ENCODE assay signal across 24 mouse cellular contexts in genomic region chr2:36159336-36159735, GRCm38 (mm10). TPM values are rescaled to one million over a fixed set of nuclear protein-coding genes. Genes with fewer than 3 reads are reported as not detected.
DNase-seq lines count a peak whose midpoint lies in the region; ATAC-seq lines count a peak whose summit lies in the region.
"Had no signal": no experiment of that assay in that cellular context is flagged by ENCODE, and none has a peak within 500 bp of the region (broad histone marks: within the 10 kb centered on the region; RNA-seq: fewer than 3 reads in every experiment).

No protein-coding gene starts in this region.

- no peak overlapping the region for H3K27ac ChIP-seq in embryonic facial prominence, embryonic 11.5 days (replicated peaks; ENCODE audit: low read depth, low read length)
- no peak overlapping the region; the same call in 1 of the 2 replicates for H3K27ac ChIP-seq in embryonic facial prominence, embryonic 10.5 days (replicated peaks)
- H3K27ac ChIP-seq in embryonic facial prominence, embryonic 13.5 days = peak overlapping the region; percentile 28; the same call in 1 of the 2 replicates
- H3K27ac ChIP-seq: forebrain, embryonic 13.5 days; forebrain, embryonic 15.5 days had no signal

- ATAC-seq in embryonic facial prominence, embryonic 11.5 days (replicated peaks; ENCODE audit: insufficient number of reproducible peaks, low FRiP score, low TSS enrichment, low read depth) = no peak; the same call in 1 of the 2 replicates
- no peak for ATAC-seq in embryonic facial prominence, embryonic 13.5 days (ENCODE audit: insufficient number of reproducible peaks, insufficient read depth, low FRiP score, low TSS enrichment, low read depth)
- no peak for ATAC-seq in frontal cortex, adult (ENCODE audit: low TSS enrichment)
- ATAC-seq: activated CD4-positive, CD25-positive, alpha-beta regulatory T cell, adult 4 months; CD4-positive, CD25-positive, alpha-beta regulatory T cell, adult 4 months; forebrain, embryonic 13.5 days; forebrain, embryonic 15.5 days; forebrain, postnatal 0 days; Patski had no signal

- H3K4me3 ChIP-seq in embryonic facial prominence, embryonic 11.5 days (ENCODE audit: low read depth, low read length) = no peak overlapping the region
- no peak overlapping the region for H3K4me3 ChIP-seq in embryonic facial prominence, embryonic 10.5 days
- H3K4me3 ChIP-seq in embryonic facial prominence, embryonic 13.5 days = no peak overlapping the region
- H3K4me3 ChIP-seq: forebrain, embryonic 13.5 days; forebrain, embryonic 15.5 days had no signal

- H3K4me1 ChIP-seq in embryonic facial prominence, embryonic 11.5 days (ENCODE audit: control insufficient read depth, insufficient read depth, low read length) = no peaks in the 10 kb centered on the region; the same call in none of the 2 replicates
- H3K4me1 ChIP-seq in embryonic facial prominence, embryonic 10.5 days = peaks cover 38% of the 10 kb centered on the region
- peaks cover 31% of the 10 kb centered on the region for H3K4me1 ChIP-seq in embryonic facial prominence, embryonic 13.5 days
- H3K4me1 ChIP-seq: forebrain, embryonic 13.5 days; forebrain, embryonic 15.5 days had no signal

- 40% methylated on average over 4 of the region's 4 CpGs for WGBS in embryonic facial prominence, embryonic 11.5 days
- 49% methylated on average over 4 of the region's 4 CpGs for WGBS in embryonic facial prominence, embryonic 10.5 days
- 30% methylated on average over 4 of the region's 4 CpGs for WGBS in embryonic facial prominence, embryonic 13.5 days

- no peaks in the 10 kb centered on the region; the same call in 1 of the 2 replicates for H3K36me3 ChIP-seq in embryonic facial prominence, embryonic 11.5 days (replicated peaks; ENCODE audit: control insufficient read depth, insufficient read depth, low read depth, low read length)
- peaks cover 29% of the 10 kb centered on the region for H3K36me3 ChIP-seq in embryonic facial prominence, embryonic 10.5 days (replicated peaks)
- H3K36me3 ChIP-seq in embryonic facial prominence, embryonic 13.5 days = peaks cover 23% of the 10 kb centered on the region

- H3K9ac ChIP-seq in embryonic facial prominence, embryonic 11.5 days (replicated peaks; ENCODE audit: low read length) = no peak overlapping the region
- H3K9ac ChIP-seq in embryonic facial prominence, embryonic 13.5 days = peak overlapping the region; percentile 21; the same call in 1 of the 2 replicates
- H3K9ac ChIP-seq: forebrain, embryonic 13.5 days; forebrain, embryonic 15.5 days; forebrain, postnatal 0 days had no signal

- H3K9me3 ChIP-seq in embryonic facial prominence, embryonic 11.5 days (replicated peaks; ENCODE audit: control insufficient read depth, low read length) = no peaks in the 10 kb centered on the region
- H3K9me3 ChIP-seq in embryonic facial prominence, embryonic 10.5 days = no peaks in the 10 kb centered on the region
- H3K9me3 ChIP-seq in embryonic facial prominence, embryonic 13.5 days = no peaks in the 10 kb centered on the region
- H3K9me3 ChIP-seq: forebrain, embryonic 13.5 days; forebrain, embryonic 15.5 days; G1E had no signal

- H3K27me3 ChIP-seq in embryonic facial prominence, embryonic 11.5 days (ENCODE audit: control insufficient read depth, insufficient read depth, low read length) = no peaks in the 10 kb centered on the region
- no peaks in the 10 kb centered on the region for H3K27me3 ChIP-seq in embryonic facial prominence, embryonic 10.5 days (replicated peaks; ENCODE audit: low read depth, poor library complexity, severe bottlenecking)
- no peaks in the 10 kb centered on the region for H3K27me3 ChIP-seq in embryonic facial prominence, embryonic 13.5 days
- H3K27me3 ChIP-seq: CH12.LX; forebrain, embryonic 13.5 days; forebrain, embryonic 15.5 days; Patski had no signal

- H3K4me2 ChIP-seq in embryonic facial prominence, embryonic 11.5 days (ENCODE audit: low read depth, low read length) = no peak overlapping the region
- H3K4me2 ChIP-seq in embryonic facial prominence, embryonic 13.5 days = no peak overlapping the region
- H3K4me2 ChIP-seq: forebrain, embryonic 13.5 days; forebrain, embryonic 15.5 days had no signal

- peak; percentile 63 for DNase-seq in embryonic facial prominence, embryonic 11.5 days (ENCODE audit: low spot score)
- no peak for DNase-seq in embryonic facial prominence, embryonic 10.5 days (ENCODE audit: low spot score)
- DNase-seq in NIH3T3 (ENCODE audit: low read depth) = peak; percentile 9
- DNase-seq in naive thymus-derived CD4-positive, alpha-beta T cell, adult 2 months (ENCODE audit: low read depth) = peak; percentile 16
- no peak for DNase-seq in layer of hippocampus, postnatal 14 days (ENCODE audit: low spot score in 2 of 2)
- DNase-seq: adrenal gland, adult 8-10 months; adrenal gland, postnatal 14 days; adrenal gland, postnatal 36 days; B cell, adult 2 months; cerebellum, adult 11-12 months; cerebellum, adult 2 months; cerebellum, adult 9-10 months; cerebellum, postnatal 10 days; cerebellum, postnatal 25 days; forebrain, postnatal 0 days had no signal

RNA-seq across cellular contexts. Expression of gene Rbm18, which starts 22.8 kb away (rescaled TPM):
- 109 and 114 TPM in 2 replicates for polyA plus RNA-seq in embryonic facial prominence, embryonic 11.5 days (2014; fragmentation: Nextera tagmentation; extraction: Ambion mirVana)
- polyA plus RNA-seq in embryonic facial prominence, embryonic 10.5 days (2016; fragmentation: Nextera tagmentation; extraction: Ambion mirVana) = 83.8 and 88.6 TPM in 2 replicates
- 82.8 and 85.6 TPM in 2 replicates for polyA plus RNA-seq in embryonic facial prominence, embryonic 13.5 days (2015; fragmentation: Nextera tagmentation; extraction: Ambion mirVana)
- 10 to 100 TPM; 49.5 to 50.8 TPM for total RNA-seq in layer of hippocampus, postnatal 14 days (2021)

RNA-seq across cellular contexts. Expression of gene Mrrf, which starts 23.1 kb away (rescaled TPM):
- polyA plus RNA-seq in embryonic facial prominence, embryonic 11.5 days (2014; fragmentation: Nextera tagmentation; extraction: Ambion mirVana) = 33.8 and 39.3 TPM in 2 replicates
- polyA plus RNA-seq in embryonic facial prominence, embryonic 10.5 days (2016; fragmentation: Nextera tagmentation; extraction: Ambion mirVana) = 30.6 and 34.1 TPM in 2 replicates
- polyA plus RNA-seq in embryonic facial prominence, embryonic 13.5 days (2015; fragmentation: Nextera tagmentation; extraction: Ambion mirVana) = 27.6 and 34.7 TPM in 2 replicates
- 10 to 100 TPM; 16.2 to 19.1 TPM for total RNA-seq in layer of hippocampus, postnatal 14 days (2021)

RNA-seq across cellular contexts. Expression of gene Lhx6, which starts 54.1 kb away (rescaled TPM):
- polyA plus RNA-seq in embryonic facial prominence, embryonic 11.5 days (2014; fragmentation: Nextera tagmentation; extraction: Ambion mirVana) = 10.9 and 11.6 TPM in 2 replicates
- polyA plus RNA-seq in embryonic facial prominence, embryonic 10.5 days (2016; fragmentation: Nextera tagmentation; extraction: Ambion mirVana) = 13.5 and 16.1 TPM in 2 replicates
- polyA plus RNA-seq in embryonic facial prominence, embryonic 13.5 days (2015; fragmentation: Nextera tagmentation; extraction: Ambion mirVana) = 13.7 and 13.8 TPM in 2 replicates
- 10 to 100 TPM; 17.5 to 19.7 TPM for total RNA-seq in layer of hippocampus, postnatal 14 days (2021)
- polyA plus RNA-seq: activated CD4-positive, CD25-positive, alpha-beta regulatory T cell, adult 4 months; CD4-positive, CD25-positive, alpha-beta regulatory T cell, adult 4 months; G1E had no signal

Comparison
In these comparisons a context has a peak if more than half of its experiments do, and no peak if none do; other contexts are left out.
1. DNase-seq: peak in embryonic facial prominence, embryonic 11.5 days (single experiment), NIH3T3 (single experiment) and naive thymus-derived CD4-positive, alpha-beta T cell, adult 2 months (single experiment); none in embryonic facial prominence, embryonic 10.5 days (single experiment) and layer of hippocampus, postnatal 14 days (0 of 2).